Mouse (Mus musculus) limb, embryonic 12.5 days (tissue): ENCODE data around the gene Fermt1. TPM values are rescaled to one million over a fixed set of nuclear protein-coding genes. Genes with fewer than 3 reads are reported as not detected.

Experiments used
- ATAC-seq: fragments of 200-750 bp; cut with Nextera tagmentation; 2 replicates; pipeline ENCODE4 v1.8.0; 2017; ENCODE audit warnings: low read depth, moderate TSS enrichment; ENCODE audit not compliant: insufficient number of reproducible peaks, insufficient read depth, low FRiP score, low TSS enrichment
- H3K27ac ChIP-seq: fragments of 300-500 bp; sonication (generic); 2 replicates; pipeline ENCODE4 v1.5.1; 2016; ENCODE audit warnings: mild to moderate bottlenecking, moderate library complexity
- H3K27me3 ChIP-seq: fragments of 300-500 bp; sonication (generic); 2 replicates; pipeline ENCODE4 v1.6.1; 2016; ENCODE audit warnings: mild to moderate bottlenecking, moderate library complexity
- H3K36me3 ChIP-seq: fragments of 300-500 bp; sonication (generic); 2 replicates; pipeline ENCODE4 v1.6.1; 2016; ENCODE audit warnings: mild to moderate bottlenecking, moderate library complexity
- H3K4me1 ChIP-seq: fragments of 300-500 bp; sonication (generic); replicated peaks from 2 replicates; pipeline ENCODE4 v1.6.1; 2016
- H3K4me2 ChIP-seq: fragments of 300-500 bp; sonication (generic); 2 replicates; pipeline ENCODE4 v1.6.1; 2016; ENCODE audit warnings: mild to moderate bottlenecking, moderate library complexity
- H3K4me3 ChIP-seq: fragments of 300-500 bp; sonication (generic); replicated peaks from 2 replicates; pipeline ENCODE4 v1.5.1; 2016; ENCODE audit warnings: mild to moderate bottlenecking
- H3K9ac ChIP-seq: fragments of 300-500 bp; sonication (generic); replicated peaks from 2 replicates; pipeline ENCODE4 v1.6.1; 2016; ENCODE audit warnings: mild to moderate bottlenecking, moderate library complexity
- H3K9me3 ChIP-seq: fragments of 300-500 bp; sonication (generic); 2 replicates; pipeline ENCODE4 v1.6.1; 2016; ENCODE audit warnings: mild to moderate bottlenecking, moderate library complexity
- WGBS: fragments of 180-500 bp; shearing (Covaris S2); methylation state at CpG from one replicate; pipeline ENCODE4 v1.1.7; 2016; 5-methylcytosine and 5-hydroxymethylcytosine counted together
- polyA plus RNA-seq: library from polyadenylated mRNA; unstranded; fragments of >200 nt; fragmentation: Nextera tagmentation; extraction: Ambion mirVana; gene quantifications from 2 replicates; pipeline ENCODE4 v1.2.1, GENCODE M21; 2016

The Fermt1 gene
- polyA plus RNA-seq = 12.5 and 18.6 TPM in 2 replicates

DNA sequence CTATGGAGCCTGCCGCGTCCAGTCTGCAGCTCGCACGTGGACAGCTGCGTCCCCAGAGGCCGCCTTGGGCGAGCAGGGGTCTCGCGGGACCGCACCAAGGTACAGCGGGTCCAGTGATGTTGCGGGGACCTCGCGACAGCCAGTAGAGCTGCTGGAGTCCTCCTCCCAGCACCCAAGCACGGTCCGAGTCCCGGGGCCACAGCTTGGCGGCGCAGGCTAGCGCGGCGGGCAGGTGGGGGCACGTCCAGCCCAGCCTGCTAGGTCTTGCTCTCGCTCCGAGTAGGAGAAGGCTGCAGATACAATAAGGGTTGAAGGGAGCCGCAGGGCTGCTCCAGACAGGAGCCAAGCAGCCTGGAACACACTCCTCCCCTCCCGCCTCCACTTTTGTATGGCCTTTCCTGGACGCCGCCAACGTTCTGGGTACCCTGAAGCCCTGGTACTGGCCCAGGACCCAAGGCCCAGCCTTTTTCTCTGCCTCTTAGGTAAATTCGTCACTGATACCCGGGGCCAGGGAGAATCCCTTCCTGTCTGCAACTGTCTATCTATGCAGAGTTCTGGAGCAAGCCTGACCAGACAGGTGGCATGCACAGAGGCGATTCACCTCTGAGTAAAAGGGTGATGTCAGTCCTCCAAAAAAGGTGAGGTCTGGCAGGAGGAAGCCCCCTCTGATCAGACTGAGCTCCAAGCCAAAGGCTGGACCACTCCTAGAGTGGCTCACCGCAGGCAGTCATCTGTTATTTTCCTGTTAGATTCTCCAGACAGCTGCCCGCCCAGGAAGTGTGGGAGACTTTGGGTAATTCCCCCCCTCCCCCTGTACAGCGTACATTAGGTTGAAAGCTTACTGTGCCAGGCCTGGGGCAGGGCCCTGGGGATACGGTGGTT is at the start of gene Fermt1:
Fermt1 (minus strand) TSS at position 581 of the 882 bp plus-strand sequence.
- peak within 1 kb of the TSS; percentile 46; the same call in 1 of the 2 replicates for H3K27ac ChIP-seq
- no peaks in the 10 kb centered on the region; the same call in 1 of the 2 replicates for H3K4me1 ChIP-seq
- ATAC-seq = peak; percentile 77
- WGBS = 3% methylated on average over 37 of the region's 37 CpGs
- H3K27me3 ChIP-seq = peaks cover 53% of the 10 kb centered on the region
- no peaks in the 10 kb centered on the region for H3K9me3 ChIP-seq
- H3K9ac ChIP-seq = peak within 1 kb of the TSS; percentile 38
- no peaks in the 10 kb centered on the region for H3K36me3 ChIP-seq
- peak within 1 kb of the TSS; percentile 41 for H3K4me3 ChIP-seq
- peak within 1 kb of the TSS; percentile 71 for H3K4me2 ChIP-seq

DNA sequence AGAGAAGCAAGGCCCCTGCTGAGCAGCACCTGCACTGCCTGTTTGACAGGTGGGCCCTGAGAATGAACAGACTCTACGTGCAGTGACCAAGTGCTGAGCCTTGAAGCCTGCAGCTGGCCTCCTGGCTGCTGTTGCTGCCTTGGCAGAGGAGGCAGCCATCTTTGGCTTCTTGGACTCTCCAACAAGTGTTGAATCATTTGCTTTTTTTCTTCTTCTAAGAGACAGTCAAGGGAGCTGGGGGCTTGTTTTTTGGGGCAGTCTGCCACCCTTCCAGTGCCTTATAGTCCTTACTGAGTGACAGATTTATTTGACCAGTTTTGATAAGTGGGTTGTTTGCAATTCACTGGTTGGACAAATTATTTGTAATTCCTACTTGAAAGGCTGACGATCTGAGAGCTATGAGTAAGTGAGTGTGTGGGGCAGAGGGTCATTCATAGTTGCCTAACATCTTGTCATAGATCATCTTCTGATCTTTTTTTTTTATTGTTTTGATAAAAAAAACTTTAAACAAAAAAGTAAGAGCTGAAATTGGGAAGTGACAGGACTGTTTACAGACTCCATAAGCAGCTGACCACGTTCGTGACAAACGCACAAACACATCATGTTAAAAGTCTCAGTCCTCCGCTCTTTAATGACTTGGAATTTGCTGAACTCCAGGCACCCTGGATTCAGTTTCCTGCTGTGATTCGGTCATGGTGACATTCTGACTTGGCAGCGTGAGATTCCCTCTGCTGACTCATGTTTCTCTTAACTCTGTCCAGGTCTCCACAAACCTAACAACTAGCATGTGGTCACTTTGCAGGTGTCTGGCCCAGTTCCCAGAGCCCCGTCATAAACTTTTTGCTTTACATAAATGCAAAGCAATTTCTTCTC is 47.2 kb upstream of the Fermt1 start:
- Histone ChIP-seq H3K4me3 (no peak overlapping the region), H3K9me3 (no peaks in the 10 kb centered on the region), H3K9ac (no peak overlapping the region), H3K4me1 (peaks cover 14% of the 10 kb centered on the region), H3K4me2 (no peak overlapping the region), H3K27ac (no peak overlapping the region), H3K27me3 (no peaks in the 10 kb centered on the region), H3K36me3 (no peaks in the 10 kb centered on the region)
- ATAC-seq = peak; percentile 57
- WGBS = 38% methylated on average over 9 of the region's 9 CpGs

DNA sequence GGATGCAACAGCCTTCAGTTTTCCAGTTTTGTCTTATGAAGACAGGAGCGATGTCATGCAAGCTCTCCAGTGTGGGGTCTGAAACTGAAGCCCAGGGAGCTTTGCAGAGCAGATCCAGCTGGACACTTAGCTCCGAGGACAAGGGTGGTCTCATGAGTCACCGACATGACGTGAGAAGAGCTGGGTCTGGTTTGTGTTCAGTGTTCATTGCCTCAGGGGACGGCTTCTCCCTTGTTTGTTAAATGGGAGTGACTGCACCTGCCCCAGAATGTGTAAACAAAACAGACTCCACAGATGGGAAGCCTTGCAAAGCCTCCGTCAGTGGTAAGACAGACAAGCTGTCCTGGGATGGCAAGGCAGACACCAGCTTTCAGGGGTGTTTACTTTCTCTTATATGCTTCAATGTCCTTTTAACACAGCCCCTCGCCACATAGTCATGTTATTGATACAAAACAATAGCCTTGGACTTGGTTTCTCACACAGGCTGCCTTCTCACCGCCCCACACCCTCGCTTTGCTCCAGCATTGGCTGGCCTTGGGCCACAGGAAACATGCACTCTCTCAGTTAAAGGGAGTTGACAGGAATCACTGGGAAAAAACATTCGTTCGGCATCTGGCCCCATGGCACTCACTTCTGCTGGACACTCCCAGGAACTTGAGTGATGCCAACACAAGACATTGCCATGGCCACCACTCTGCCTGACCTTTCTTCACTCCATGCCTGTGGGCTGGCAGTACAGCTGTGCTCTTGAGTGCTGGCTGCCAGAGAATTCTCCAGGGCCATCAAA is 44.3 kb upstream of the Fermt1 start:
- H3K4me3 ChIP-seq = no peak overlapping the region
- no peaks in the 10 kb centered on the region for H3K27me3 ChIP-seq
- H3K27ac ChIP-seq = no peak overlapping the region
- WGBS = 59% methylated on average over 11 of the region's 11 CpGs
- no peak overlapping the region for H3K9ac ChIP-seq
- no peaks in the 10 kb centered on the region for H3K36me3 ChIP-seq
- H3K4me1 ChIP-seq = peaks cover 14% of the 10 kb centered on the region
- no peak for ATAC-seq
- H3K4me2 ChIP-seq = no peak overlapping the region
- H3K9me3 ChIP-seq = no peaks in the 10 kb centered on the region

DNA sequence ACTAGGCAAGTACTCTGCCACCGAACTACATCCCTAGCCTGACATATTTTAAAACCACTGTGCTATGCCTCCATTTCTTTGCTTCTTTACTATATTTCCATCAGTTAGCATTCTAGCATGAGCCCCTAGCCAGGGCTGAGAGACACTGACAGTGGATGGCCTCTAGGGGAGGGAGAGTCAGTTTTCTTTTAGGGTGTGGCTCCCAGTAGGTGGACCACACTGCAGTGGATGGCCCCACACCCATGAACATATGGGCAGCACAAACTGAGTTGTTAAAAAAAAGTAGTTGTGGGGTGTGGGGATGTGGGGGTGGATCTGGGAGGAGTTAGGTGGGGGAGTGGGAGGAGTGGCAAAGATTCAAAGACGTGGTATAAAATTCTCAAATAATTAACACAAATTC is 27.6 kb upstream of the Fermt1 start:
- Histone ChIP-seq H3K9me3 (no peaks in the 10 kb centered on the region), H3K27ac (no peak overlapping the region), H3K4me3 (no peak overlapping the region), H3K4me1 (no peaks in the 10 kb centered on the region), H3K36me3 (no peaks in the 10 kb centered on the region), H3K27me3 (no peaks in the 10 kb centered on the region), H3K4me2 (no peak overlapping the region), H3K9ac (no peak overlapping the region)
- ATAC-seq = no peak
- WGBS = 78% methylated on average over 2 of the region's 2 CpGs

DNA sequence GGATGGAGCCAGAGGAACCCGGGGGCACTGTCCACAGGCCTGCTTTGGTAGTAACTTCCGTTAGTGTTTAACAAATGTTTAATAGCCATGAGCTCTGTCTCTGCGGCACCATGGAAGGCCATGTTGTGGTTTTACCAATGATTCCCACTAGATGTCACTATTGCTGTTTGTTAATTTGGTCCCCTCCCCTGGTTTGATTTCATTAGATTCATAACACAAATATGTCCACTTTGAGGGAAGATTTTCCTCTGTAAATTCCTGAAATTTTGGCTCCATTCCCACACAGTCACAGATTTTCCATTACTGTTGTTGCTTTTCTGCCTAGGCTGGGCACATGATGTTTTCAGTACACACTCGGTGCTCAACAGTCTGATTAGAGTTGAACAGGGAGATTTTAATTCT is 25.1 kb upstream of the Fermt1 start:
- H3K4me1 ChIP-seq = no peaks in the 10 kb centered on the region
- WGBS = 35% methylated on average over 4 of the region's 4 CpGs
- no peaks in the 10 kb centered on the region for H3K27me3 ChIP-seq
- H3K4me3 ChIP-seq = no peak overlapping the region
- H3K9me3 ChIP-seq = no peaks in the 10 kb centered on the region
- ATAC-seq = no peak
- no peak overlapping the region for H3K4me2 ChIP-seq
- no peak overlapping the region for H3K9ac ChIP-seq
- H3K36me3 ChIP-seq = no peaks in the 10 kb centered on the region
- H3K27ac ChIP-seq = no peak overlapping the region

DNA sequence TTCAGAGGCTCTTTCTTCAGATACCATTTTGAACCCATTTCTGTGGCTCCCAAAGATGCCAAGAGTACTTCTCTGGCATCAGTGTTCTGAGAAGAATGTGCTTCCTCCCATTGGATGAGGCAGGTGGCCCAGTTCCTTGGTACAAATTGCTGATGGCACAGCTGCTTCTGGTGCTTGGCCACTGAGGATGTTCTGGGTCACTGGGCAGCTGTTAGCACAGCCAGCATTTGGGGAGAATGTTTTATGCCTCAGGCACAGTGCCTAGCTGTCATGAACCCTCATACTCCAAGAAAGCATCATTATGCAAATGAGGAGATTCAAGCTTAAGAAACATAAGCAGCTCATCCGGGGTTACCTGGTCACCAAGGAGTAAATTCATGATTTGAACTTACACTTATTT is 12.1 kb upstream of the Fermt1 start:
- H3K36me3 ChIP-seq = no peaks in the 10 kb centered on the region
- H3K9ac ChIP-seq = no peak overlapping the region
- no peaks in the 10 kb centered on the region for H3K4me1 ChIP-seq
- H3K4me2 ChIP-seq = no peak overlapping the region
- no peak overlapping the region for H3K27ac ChIP-seq
- H3K9me3 ChIP-seq = no peaks in the 10 kb centered on the region
- WGBS = 77% methylated on average over 1 of the region's 1 CpGs
- no peaks in the 10 kb centered on the region for H3K27me3 ChIP-seq
- no peak overlapping the region for H3K4me3 ChIP-seq
- ATAC-seq = no peak

DNA sequence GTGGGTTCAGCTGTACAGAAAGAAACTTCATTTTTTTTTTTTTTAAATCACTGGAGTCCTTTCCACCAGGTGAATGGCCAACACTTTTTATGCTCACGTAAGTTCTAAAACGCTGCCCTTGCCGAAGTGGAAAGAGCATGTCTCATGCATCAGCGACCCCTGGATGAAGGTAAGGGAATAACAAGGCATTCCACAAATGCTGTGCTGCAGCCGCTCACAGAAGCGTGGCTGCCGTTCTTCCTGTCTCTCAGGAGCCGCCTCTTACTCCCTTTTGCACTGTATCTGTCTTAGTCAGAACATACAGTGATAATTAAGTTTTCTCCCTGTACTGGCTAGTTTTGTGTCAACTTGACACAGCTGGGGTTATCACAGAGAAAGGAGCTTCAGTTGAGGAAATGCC is 6.5 kb upstream of the Fermt1 start:
- ATAC-seq = no peak; the same call in 1 of the 2 replicates
- Histone ChIP-seq H3K4me2 (no peak overlapping the region), H3K9me3 (no peaks in the 10 kb centered on the region), H3K36me3 (no peaks in the 10 kb centered on the region), H3K4me3 (no peak overlapping the region), H3K9ac (no peak overlapping the region), H3K27ac (no peak overlapping the region), H3K27me3 (peaks cover 16% of the 10 kb centered on the region; the same call in 1 of the 2 replicates), H3K4me1 (no peaks in the 10 kb centered on the region)
- WGBS = 5% methylated on average over 8 of the region's 8 CpGs

DNA sequence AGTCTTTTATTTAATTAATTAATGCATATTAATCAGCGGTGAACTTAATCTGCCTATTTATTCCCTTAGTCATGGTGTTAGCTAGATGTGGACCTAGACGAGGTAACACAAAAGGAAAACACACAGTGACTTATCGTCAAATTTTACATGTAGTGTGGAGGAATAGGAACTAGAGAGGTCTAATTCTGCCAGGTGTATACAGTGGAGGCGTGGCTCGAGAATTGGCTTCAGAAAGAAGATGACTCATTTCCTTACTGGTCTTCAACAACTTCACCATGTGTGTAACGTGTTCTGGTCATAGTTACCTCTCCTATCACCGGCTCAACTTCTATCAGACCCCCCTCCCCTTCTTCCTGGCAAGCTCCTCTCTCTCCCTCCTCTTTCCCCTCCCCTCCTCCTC is 2.5 kb upstream of the Fermt1 start:
- Histone ChIP-seq H3K9ac (no peak overlapping the region), H3K9me3 (no peaks in the 10 kb centered on the region), H3K27ac (no peak overlapping the region), H3K27me3 (peaks cover 54% of the 10 kb centered on the region), H3K4me1 (no peaks in the 10 kb centered on the region; the same call in 1 of the 2 replicates), H3K4me2 (no peak overlapping the region), H3K4me3 (no peak overlapping the region), H3K36me3 (no peaks in the 10 kb centered on the region)
- no peak for ATAC-seq
- 83% methylated on average over 7 of the region's 7 CpGs for WGBS

DNA sequence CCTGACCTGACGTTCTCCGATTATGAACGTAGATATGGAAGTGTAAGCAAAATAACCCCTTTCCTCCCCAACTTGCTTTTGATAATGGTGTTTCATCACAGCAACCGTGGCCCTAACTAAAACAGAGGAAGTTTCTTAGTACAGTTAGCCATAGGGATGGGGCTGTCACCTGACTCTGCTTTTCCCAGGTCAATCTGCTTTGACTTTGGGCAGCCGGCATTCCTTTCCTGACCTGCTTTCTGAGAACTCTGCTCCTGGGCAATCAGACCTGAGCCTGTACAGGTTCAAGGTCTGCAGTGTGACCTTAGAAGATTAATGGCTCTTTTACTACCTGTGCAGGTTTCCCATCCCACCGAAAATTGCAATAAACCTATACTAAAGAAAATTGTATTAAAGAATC is 1.3 kb upstream of the Fermt1 start:
- no peak overlapping the region for H3K4me2 ChIP-seq
- no peaks in the 10 kb centered on the region for H3K9me3 ChIP-seq
- H3K4me3 ChIP-seq = no peak overlapping the region
- H3K4me1 ChIP-seq = no peaks in the 10 kb centered on the region; the same call in 1 of the 2 replicates
- H3K36me3 ChIP-seq = no peaks in the 10 kb centered on the region
- peaks cover 54% of the 10 kb centered on the region for H3K27me3 ChIP-seq
- H3K9ac ChIP-seq = no peak overlapping the region
- H3K27ac ChIP-seq = no peak overlapping the region
- 65% methylated on average over 6 of the region's 6 CpGs for WGBS
- ATAC-seq = no peak

DNA sequence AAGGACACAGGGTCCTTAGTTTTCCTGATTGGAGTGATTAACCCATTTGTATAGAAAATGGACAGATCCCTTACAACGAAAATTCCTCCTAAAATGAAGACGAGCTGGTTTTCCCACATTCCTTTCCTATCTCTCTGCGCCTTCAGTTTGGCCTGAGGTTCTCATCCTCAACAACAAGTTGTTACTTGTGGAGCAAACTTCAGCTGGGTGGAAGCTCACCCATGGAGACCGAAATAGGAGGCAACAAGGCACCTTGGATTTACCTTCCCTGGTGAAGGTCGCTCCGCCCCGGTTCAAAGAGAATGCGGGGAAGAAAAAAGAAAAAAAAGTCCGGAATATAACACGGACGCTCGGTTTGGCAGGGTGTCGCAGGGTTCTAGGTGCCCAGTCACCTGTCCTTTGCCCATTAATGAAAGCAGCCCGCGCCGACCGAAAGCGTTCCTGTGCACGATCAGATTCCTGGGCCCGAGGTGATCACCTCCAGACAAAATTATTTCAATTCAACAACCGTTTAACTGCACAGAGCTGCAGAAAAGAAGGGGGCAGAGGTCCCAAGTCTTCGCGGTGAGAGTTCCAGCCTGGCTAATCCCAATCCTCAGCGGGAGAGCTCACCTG is 888 bp downstream of the Fermt1 start:
- peak overlapping the region; percentile 71 for H3K4me2 ChIP-seq
- peak overlapping the region; percentile 38 for H3K9ac ChIP-seq
- peak overlapping the region; percentile 46; the same call in 1 of the 2 replicates for H3K27ac ChIP-seq
- H3K4me3 ChIP-seq = peak overlapping the region; percentile 41
- no peaks in the 10 kb centered on the region for H3K9me3 ChIP-seq
- no peaks in the 10 kb centered on the region; the same call in 1 of the 2 replicates for H3K4me1 ChIP-seq
- H3K27me3 ChIP-seq = peaks cover 51% of the 10 kb centered on the region
- no peaks in the 10 kb centered on the region for H3K36me3 ChIP-seq
- 4% methylated on average over 24 of the region's 24 CpGs for WGBS
- ATAC-seq = no peak
